16 mouse cellular contexts compared by ENCODE assay signal in genomic region chr1:189092819-189093218, GRCm38 (mm10).
A peak's percentile ranks its signal among the peaks of the same experiment; 100 is the strongest.
DNase-seq lines count a peak whose midpoint lies in the region.
"Had no signal": no experiment of that assay in that cellular context is flagged by ENCODE, and none has a peak within 500 bp of the region (broad histone marks: within the 10 kb centered on the region; RNA-seq: fewer than 3 reads in every experiment).

No protein-coding gene starts in this region.

- DNase-seq in cerebellum, adult 11 months, result peak; percentile 17
- no peak for DNase-seq in cerebellum, postnatal 14 days
- DNase-seq in retina, postnatal 1 day, result peak; percentile 19
- no peak for DNase-seq in retina, embryonic 14.5 days (ENCODE audit: low spot score)
- DNase-seq in cerebellum, adult 8-10 months, result peak; percentile 18
- peak; percentile 16 to 34 for DNase-seq in cerebellum, postnatal 36 days
- no peak for DNase-seq in left cerebral cortex, adult 8-10 months (ENCODE audit: low spot score in 2 of 2)
- DNase-seq in B cell, adult 2 months, result no peak
- DNase-seq: adrenal gland, adult 8-10 months; adrenal gland, postnatal 25 days; gastrocnemius, postnatal 10 days; gastrocnemius, postnatal 36 days; heart, adult 2 months; heart, postnatal 14 days; heart, postnatal 4 days; kidney, adult 2 months had no signal

Comparison
In these comparisons a context has a peak if more than half of its experiments do, and no peak if none do; other contexts are left out.
1. DNase-seq: peak in cerebellum, adult 11 months (single experiment), retina, postnatal 1 day (single experiment), cerebellum, adult 8-10 months (single experiment) and cerebellum, postnatal 36 days (2 of 2); none in cerebellum, postnatal 14 days (0 of 2), retina, embryonic 14.5 days (single experiment), left cerebral cortex, adult 8-10 months (0 of 2) and B cell, adult 2 months (0 of 2).